24 mouse cellular contexts compared by ENCODE assay signal in the genomic region with DNA sequence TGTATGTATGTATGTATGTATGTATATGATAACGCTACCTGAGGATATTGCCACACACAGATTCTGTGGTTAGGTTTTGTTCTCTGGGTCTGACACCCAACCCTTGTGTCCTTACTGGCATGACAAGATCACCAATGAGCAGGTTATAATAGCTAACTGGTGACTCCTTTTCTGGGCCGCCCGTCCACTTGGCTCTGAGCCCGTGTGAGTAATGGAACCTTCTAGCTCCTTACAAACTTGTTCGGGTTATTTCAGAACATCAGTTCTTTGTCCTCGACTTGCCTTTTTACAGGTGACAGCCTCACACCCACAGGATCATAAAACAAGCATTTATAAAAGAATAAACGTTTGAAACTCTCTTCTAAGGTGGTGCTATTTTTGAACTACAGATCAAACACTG.
DNase-seq lines count a peak whose midpoint lies in the region; ATAC-seq and TF ChIP-seq lines count a peak whose summit lies in the region.
"Had no signal": no experiment of that assay in that cellular context is flagged by ENCODE, and none has a peak within 500 bp of the region (broad histone marks: within the 10 kb centered on the region; RNA-seq: fewer than 3 reads in every experiment).

No protein-coding gene starts in this region.

- peak; percentile 38 for ATAC-seq in Patski
- no peak for ATAC-seq in megakaryocyte-erythroid progenitor cell, adult 5-6 weeks (replicated peaks; ENCODE audit: low FRiP score, low TSS enrichment, poor library complexity, severe bottlenecking)
- ATAC-seq: CD4-positive, CD25-positive, alpha-beta regulatory T cell, adult 4 months; forebrain, embryonic 14.5 days; hindbrain, postnatal 0 days; intestine, embryonic 15.5 days had no signal

- no peak for TF ChIP-seq CTCF in Patski (IDR thresholded peaks at IDR 0.05)

- CTCF ChIA-PET in Patski (lab: Charles Lee) = interaction anchor here (1.8 kb wide), 1 partner anchor 10 kb away, joined by 7 read pairs; no protein-coding TSS in a partner anchor

- no peaks in the 10 kb centered on the region for H3K27me3 ChIP-seq in Patski
- H3K27me3 ChIP-seq: heart, embryonic 15.5 days; hindbrain, embryonic 12.5 days; intestine, embryonic 15.5 days had no signal

- in situ Hi-C loops in Patski (cut with MboI; ENCODE audit: low pct_unique_long_range_greater_than_20kb) = loop anchor here (10.0 kb wide), 1 partner anchor 554 kb away; no protein-coding TSS in a partner anchor

- POLR2A ChIA-PET in Patski (lab: Charles Lee) = no interaction called here

- DNase-seq in gastrocnemius, postnatal 10 days = peak; percentile 24
- no peak for DNase-seq in gastrocnemius, postnatal 4 days (ENCODE audit: low spot score in 2 of 2)
- DNase-seq in 3T3-L1 (ENCODE audit: low read depth, low spot score) = peak; percentile 44
- DNase-seq in Patski (ENCODE audit: low read depth, low spot score) = no peak
- peak; percentile 61 for DNase-seq in adrenal gland, postnatal 25 days
- no peak for DNase-seq in cerebellum, adult 8-10 months
- no peak for DNase-seq in frontal cortex, postnatal 10 days (ENCODE audit: low spot score in 2 of 2)
- DNase-seq: cerebellum, adult 9-10 months; cerebellum, postnatal 36 days; heart, postnatal 36 days; kidney, postnatal 4 days; liver; lung, adult 2 months; lung, postnatal 10 days; midbrain, embryonic 14.5 days; right cerebral cortex, postnatal 14 days; thymus, postnatal 25 days had no signal

Comparison
In these comparisons a context has a peak if more than half of its experiments do, and no peak if none do; other contexts are left out.
1. DNase-seq: peak in gastrocnemius, postnatal 10 days (single experiment), 3T3-L1 (single experiment) and adrenal gland, postnatal 25 days (single experiment); none in gastrocnemius, postnatal 4 days (0 of 2), Patski (single experiment), cerebellum, adult 8-10 months (single experiment) and frontal cortex, postnatal 10 days (0 of 2).